10 mouse cellular contexts compared by ENCODE assay signal in genomic region chr13:23317305-23317889, GRCm38 (mm10). TPM values are rescaled to one million over a fixed set of nuclear protein-coding genes. Genes with fewer than 3 reads are reported as not detected.
DNase-seq lines count a peak whose midpoint lies in the region; ATAC-seq and TF ChIP-seq lines count a peak whose summit lies in the region.
"Had no signal": no experiment of that assay in that cellular context is flagged by ENCODE, and none has a peak within 500 bp of the region (broad histone marks: within the 10 kb centered on the region; RNA-seq: fewer than 3 reads in every experiment).

No protein-coding gene starts in this region.

- no peaks in the 10 kb centered on the region for H3K9me3 ChIP-seq in heart, embryonic 13.5 days
- peaks cover 5% of the 10 kb centered on the region for H3K9me3 ChIP-seq in CH12.LX (replicated peaks; ENCODE audit: low read length)
- no peaks in the 10 kb centered on the region for H3K9me3 ChIP-seq in limb, embryonic 10.5 days (replicated peaks)

- H3K4me2 ChIP-seq in heart, embryonic 13.5 days: peak overlapping the region; percentile 49
- peak overlapping the region; percentile 71 for H3K4me2 ChIP-seq in CH12.LX (ENCODE audit: insufficient read depth, low read depth, poor library complexity, severe bottlenecking)

- in situ Hi-C loops in CH12.LX (cut with MboI; ENCODE audit: low pct_ligation_motif_present, low pct_unique_long_range_greater_than_20kb, low sequenced_read_pairs): no loop called here

- peaks cover 64% of the 10 kb centered on the region for H3K27me3 ChIP-seq in heart, embryonic 13.5 days (replicated peaks)
- no peaks in the 10 kb centered on the region for H3K27me3 ChIP-seq in CH12.LX (replicated peaks)
- H3K27me3 ChIP-seq in limb, embryonic 10.5 days (ENCODE audit: low read depth, poor library complexity, severe bottlenecking): peaks cover 30% of the 10 kb centered on the region

- H3K9ac ChIP-seq in heart, embryonic 13.5 days: no peak overlapping the region
- H3K9ac ChIP-seq in CH12.LX (ENCODE audit: insufficient read depth, low read depth): no peak overlapping the region

- no peaks in the 10 kb centered on the region for H3K36me3 ChIP-seq in heart, embryonic 13.5 days
- no peaks in the 10 kb centered on the region for H3K36me3 ChIP-seq in CH12.LX (replicated peaks in 1 of 2; ENCODE audit: control insufficient read depth in 1 of 2, insufficient read depth in 1 of 2, low read length in 1 of 2)
- H3K36me3 ChIP-seq in limb, embryonic 10.5 days: no peaks in the 10 kb centered on the region

- TF ChIP-seq POLR2A in CH12.LX (IDR thresholded peaks at IDR 0.05; ENCODE audit: low read depth, low read length): no peak

- 5% methylated on average over 18 of the region's 18 CpGs for WGBS in heart, embryonic 13.5 days
- 5% methylated on average over 18 of the region's 18 CpGs for WGBS in limb, embryonic 10.5 days

- H3K4me1 ChIP-seq in heart, embryonic 13.5 days: peaks cover 15% of the 10 kb centered on the region
- peaks cover 0 to 19% of the 10 kb centered on the region in 2 experiments; a peak in 1 of 4 replicates for H3K4me1 ChIP-seq in CH12.LX (ENCODE audit: control insufficient read depth in 1 of 2, insufficient read depth in 2 of 2)
- H3K4me1 ChIP-seq in limb, embryonic 10.5 days: peaks cover 10% of the 10 kb centered on the region

- TF ChIP-seq RAD21 in CH12.LX (IDR thresholded peaks at IDR 0.05; ENCODE audit: low read depth, low read length): no peak

- dilution Hi-C loops in CH12.LX (cut with MboI; ENCODE audit: extremely low pct_ligation_motif_present, extremely low pct_unique_long_range_greater_than_20kb, low sequenced_read_pairs): no loop called here

- TF ChIP-seq EP300 in CH12.LX (IDR thresholded peaks at IDR 0.05; ENCODE audit: low read length): no peak

- H3K4me3 ChIP-seq in heart, embryonic 13.5 days: peak overlapping the region; percentile 11; the same call in 1 of the 2 replicates
- H3K4me3 ChIP-seq in CH12.LX (replicated peaks in 1 of 3; ENCODE audit: low read depth in 2 of 3, low read length in 2 of 3, poor library complexity in 1 of 3): no peak overlapping the region
- H3K4me3 ChIP-seq in limb, embryonic 10.5 days: peak overlapping the region; percentile 33; the same call in 1 of the 2 replicates

- no peaks in the 10 kb centered on the region for H3K79me2 ChIP-seq in CH12.LX (replicated peaks; ENCODE audit: control insufficient read depth, extremely low read depth, insufficient read depth, poor library complexity, severe bottlenecking)

- TF ChIP-seq CTCF in CH12.LX (conservative IDR thresholded peaks at IDR 0.05 in 1 of 2, IDR thresholded peaks at IDR 0.05 in 1 of 2; ENCODE audit: low read depth in 2 of 2, low read length in 2 of 2): no peak

- no peak for ATAC-seq in heart, embryonic 13.5 days (ENCODE audit: extremely low read depth, insufficient number of reproducible peaks, low FRiP score, low TSS enrichment)
- no peak for ATAC-seq in cerebellum, adult (ENCODE audit: insufficient number of reproducible peaks, low FRiP score, low TSS enrichment)

- DNase-seq in heart, postnatal 4 days: no peak
- DNase-seq in CH12.LX (ENCODE audit: extremely low read depth): peak; percentile 85
- peak; percentile 68 for DNase-seq in c-Kit-positive CD71-positive TER-119-negative erythroid progenitor cells, embryonic 14.5 days (ENCODE audit: low read depth)
- DNase-seq in limb, embryonic 10.5 days (ENCODE audit: low spot score): peak; percentile 55
- no peak for DNase-seq in layer of hippocampus, postnatal 36 days
- DNase-seq in urinary bladder, postnatal 10 days (ENCODE audit: low spot score): no peak
- DNase-seq: cerebellum, adult 8-10 months; lung, postnatal 14 days had no signal

- H3K27ac ChIP-seq in heart, embryonic 13.5 days (replicated peaks): no peak overlapping the region
- H3K27ac ChIP-seq in CH12.LX (ENCODE audit: insufficient read depth, low read depth): no peak overlapping the region
- no peak overlapping the region for H3K27ac ChIP-seq in limb, embryonic 10.5 days

TF ChIP-seq in CH12.LX, 34 proteins besides CTCF, POLR2A, EP300 and RAD21:
- TF ChIP-seq TBP (conservative IDR thresholded peaks at IDR 0.05; ENCODE audit: low read depth, low read length): peak; percentile 100
- TF ChIP-seq GABPA (IDR thresholded peaks at IDR 0.05; ENCODE audit: insufficient replicate concordance, low read depth, low read length): no peak
- peak; percentile 93 for TF ChIP-seq ELF1 (IDR thresholded peaks at IDR 0.05; ENCODE audit: low read depth, low read length)
- TF ChIP-seq E2F4 (IDR thresholded peaks at IDR 0.05; ENCODE audit: insufficient replicate concordance, low read depth, low read length): peak; percentile 86; the same call in 1 of the 2 replicates
- TF ChIP-seq MAFK (IDR thresholded peaks at IDR 0.05; ENCODE audit: insufficient replicate concordance, low read length): peak; percentile 90
- no peak for TF ChIP-seq TCF12 (IDR thresholded peaks at IDR 0.05; ENCODE audit: low read depth, low read length)
- TF ChIP-seq NRF1 (IDR thresholded peaks at IDR 0.05; ENCODE audit: low read depth, low read length): peak; percentile 59; the same call in 1 of the 2 replicates
- TF ChIP-seq UBTF (IDR thresholded peaks at IDR 0.05; ENCODE audit: low read depth, low read length): no peak
- TF ChIP-seq BHLHE40 (IDR thresholded peaks at IDR 0.05; ENCODE audit: low read depth, low read length): no peak
- TF ChIP-seq ZMIZ1 (IDR thresholded peaks at IDR 0.05; ENCODE audit: low read depth, low read length): no peak
- peak; percentile 74; the same call in 1 of the 2 replicates for TF ChIP-seq KAT2A (IDR thresholded peaks at IDR 0.05; ENCODE audit: insufficient replicate concordance, low read length)

RNA-seq across cellular contexts. Expression of gene Zfp322a, which starts 51.6 kb away (rescaled TPM):
- polyA plus RNA-seq in heart, embryonic 13.5 days (2015; fragmentation: Nextera tagmentation; extraction: Ambion mirVana): 36.7 and 40.7 TPM in 2 replicates
- total RNA-seq in heart, postnatal 4 days (2021): 10 to 100 TPM; 17.6 to 23.5 TPM
- total RNA-seq in CH12.LX (2012; rRNA removed): 10.3 and 12.3 TPM in 2 replicates
- total RNA-seq in CH12.LX (2014; rRNA removed): 17.7 and 20.0 TPM in 2 replicates
- 10.3 and 10.5 TPM in 2 replicates for polyA plus RNA-seq in CH12.LX (2012; ENCODE audit: insufficient read length, low read depth)
- polyA plus RNA-seq in limb, embryonic 10.5 days (2016; fragmentation: Nextera tagmentation; extraction: Ambion mirVana): 55.7 and 69.0 TPM in 2 replicates
- 10 to 100 TPM; 37.7 to 38.8 TPM for total RNA-seq in layer of hippocampus, postnatal 36 days (2021)

Comparison
In these comparisons a context has a peak if more than half of its experiments do, and no peak if none do; other contexts are left out.
1. H3K4me3 ChIP-seq: peak in heart, embryonic 13.5 days (single experiment) and limb, embryonic 10.5 days (single experiment); none in CH12.LX (0 of 3).
2. DNase-seq: peak in CH12.LX (single experiment), c-Kit-positive CD71-positive TER-119-negative erythroid progenitor cells, embryonic 14.5 days (single experiment) and limb, embryonic 10.5 days (single experiment); none in heart, postnatal 4 days (single experiment), layer of hippocampus, postnatal 36 days (0 of 2) and urinary bladder, postnatal 10 days (single experiment).